Mouse (Mus musculus) embryonic facial prominence, embryonic 14.5 days (tissue): ENCODE results near the gene Lemd1. TPM values are rescaled to one million over a fixed set of nuclear protein-coding genes. Genes with fewer than 3 reads are reported as not detected.

Experiments
- ATAC-seq: fragments of 200-750 bp; cut with Nextera tagmentation; 2 replicates; pipeline ENCODE4 v1.8.0; 2017; ENCODE audit warnings: low read depth, moderate number of reproducible peaks, moderate TSS enrichment
- DNase-seq: peaks from one replicate; pipeline ENCODE4 v3.0.0-alpha.2; 2015; ENCODE audit warnings: low spot score
- H3K27ac ChIP-seq: fragments of 300-500 bp; sonication (generic); replicated peaks from 2 replicates; pipeline ENCODE4 v1.5.1; 2014; ENCODE audit warnings: low read depth, mild to moderate bottlenecking, low read length, moderate library complexity
- H3K27me3 ChIP-seq: fragments of 300-500 bp; sonication (generic); replicated peaks from 2 replicates; pipeline ENCODE4 v1.6.1; 2014; ENCODE audit warnings: low read length; ENCODE audit not compliant: control insufficient read depth, insufficient read depth
- H3K36me3 ChIP-seq: fragments of 300-500 bp; sonication (generic); 2 replicates; pipeline ENCODE4 v1.6.1; 2014; ENCODE audit warnings: low read length, mixed read lengths; ENCODE audit not compliant: control insufficient read depth, insufficient read depth
- H3K4me1 ChIP-seq: fragments of 300-500 bp; sonication (generic); 2 replicates; pipeline ENCODE4 v1.6.1; 2014; ENCODE audit warnings: antibody characterized with exemption, low read length; ENCODE audit not compliant: control insufficient read depth, insufficient read depth
- H3K4me2 ChIP-seq: fragments of 300-500 bp; sonication (generic); 2 replicates; pipeline ENCODE4 v1.6.1; 2014; ENCODE audit warnings: low read depth, mild to moderate bottlenecking, low read length, moderate library complexity, mixed read lengths
- H3K4me3 ChIP-seq: fragments of 300-500 bp; sonication (generic); 2 replicates; pipeline ENCODE4 v1.5.1; 2014; ENCODE audit warnings: low read depth, mild to moderate bottlenecking, low read length
- H3K9ac ChIP-seq: fragments of 300-500 bp; sonication (generic); 2 replicates; pipeline ENCODE4 v1.6.1; 2014; ENCODE audit warnings: low read depth, mild to moderate bottlenecking, low read length, moderate library complexity, mixed read lengths
- H3K9me3 ChIP-seq: fragments of 300-500 bp; sonication (generic); 2 replicates; pipeline ENCODE4 v1.6.1; 2016; ENCODE audit warnings: low read length; ENCODE audit not compliant: control insufficient read depth
- WGBS: fragments of 180-500 bp; shearing (Covaris S2); extraction: QIAGEN DNeasy Blood & Tissue Kit; methylation state at CpG from one replicate; pipeline ENCODE4 v1.1.7; 2014; 5-methylcytosine and 5-hydroxymethylcytosine counted together
- polyA plus RNA-seq: library from polyadenylated mRNA; unstranded; fragments of >200 nt; fragmentation: Nextera tagmentation; extraction: Ambion mirVana; gene quantifications from 2 replicates; pipeline ENCODE4 v1.2.1, GENCODE M21; 2014

Gene Lemd1
- polyA plus RNA-seq, 1 experiment from 2014 or later, result 0.46 TPM

- Histone ChIP-seq H3K27me3 (no peaks in the 10 kb centered on the region), H3K36me3 (no peaks in the 10 kb centered on the region), H3K4me3 (no peak overlapping the region), H3K9me3 (no peaks in the 10 kb centered on the region), H3K4me1 (no peaks in the 10 kb centered on the region), H3K27ac (no peak overlapping the region), H3K9ac (no peak overlapping the region), H3K4me2 (no peak overlapping the region)
- ATAC-seq (no peak), DNase-seq (no peak)
- WGBS, result 0% methylated on average over 1 of the region's 2 CpGs
Measured at GRCm38 (mm10) chr1:132171619-132172018, 19.6 kb upstream of the Lemd1 start.

GRCm38 (mm10) chr1:132186303-132186702 lies 4.9 kb upstream of the Lemd1 start:
- no peak overlapping the region for H3K4me3 ChIP-seq
- ATAC-seq (no peak), DNase-seq (no peak)
- H3K9ac ChIP-seq, result no peak overlapping the region
- H3K4me1 ChIP-seq, result peaks cover 8% of the 10 kb centered on the region
- no peak overlapping the region for H3K27ac ChIP-seq
- no peak overlapping the region for H3K4me2 ChIP-seq
- WGBS, result 82% methylated on average over 4 of the region's 4 CpGs
- H3K36me3 ChIP-seq, result no peaks in the 10 kb centered on the region
- peaks cover 36% of the 10 kb centered on the region for H3K27me3 ChIP-seq
- H3K9me3 ChIP-seq, result no peaks in the 10 kb centered on the region

- Histone ChIP-seq H3K9ac (no peak overlapping the region), H3K27me3 (peaks cover 59% of the 10 kb centered on the region), H3K4me1 (peaks cover 18% of the 10 kb centered on the region), H3K4me3 (no peak overlapping the region), H3K9me3 (no peaks in the 10 kb centered on the region), H3K4me2 (no peak overlapping the region), H3K36me3 (no peaks in the 10 kb centered on the region), H3K27ac (no peak overlapping the region)
- WGBS, result 33% methylated on average over 9 of the region's 9 CpGs
- peak; percentile 38 for DNase-seq
- no peak for ATAC-seq
Measured at GRCm38 (mm10) chr1:132188442-132189066, 2.7 kb upstream of the Lemd1 start.

- H3K27ac ChIP-seq, result no peak overlapping the region
- H3K9me3 ChIP-seq, result no peaks in the 10 kb centered on the region
- H3K9ac ChIP-seq, result no peak overlapping the region
- ATAC-seq (no peak), DNase-seq (no peak)
- no peak overlapping the region for H3K4me2 ChIP-seq
- H3K4me1 ChIP-seq, result peaks cover 18% of the 10 kb centered on the region
- 40% methylated on average over 4 of the region's 4 CpGs for WGBS
- no peaks in the 10 kb centered on the region for H3K36me3 ChIP-seq
- H3K4me3 ChIP-seq, result no peak overlapping the region
- peaks cover 63% of the 10 kb centered on the region for H3K27me3 ChIP-seq
Measured at GRCm38 (mm10) chr1:132189231-132189630, 2.0 kb upstream of the Lemd1 start.

GRCm38 (mm10) chr1:132190040-132190513 lies 1.2 kb upstream of the Lemd1 start:
- Histone ChIP-seq H3K4me1 (peaks cover 18% of the 10 kb centered on the region), H3K9me3 (no peaks in the 10 kb centered on the region), H3K9ac (peak overlapping the region; percentile 67), H3K36me3 (no peaks in the 10 kb centered on the region), H3K27ac (no peak overlapping the region; the same call in 1 of the 2 replicates), H3K4me3 (peak overlapping the region; percentile 62), H3K27me3 (peaks cover 65% of the 10 kb centered on the region), H3K4me2 (peak overlapping the region; percentile 96)
- peak; percentile 78 for ATAC-seq
- DNase-seq, result peak; percentile 72
- 1% methylated on average over 37 of the region's 50 CpGs for WGBS

GRCm38 (mm10) chr1:132190621-132191092 lies 574 bp upstream of the Lemd1 start:
- Histone ChIP-seq H3K4me2 (peak overlapping the region; percentile 96), H3K4me1 (peaks cover 18% of the 10 kb centered on the region), H3K9ac (peak overlapping the region; percentile 67), H3K9me3 (no peaks in the 10 kb centered on the region), H3K36me3 (no peaks in the 10 kb centered on the region), H3K4me3 (peak overlapping the region; percentile 62), H3K27ac (no peak overlapping the region; the same call in 1 of the 2 replicates), H3K27me3 (peaks cover 69% of the 10 kb centered on the region)
- WGBS, result 1% methylated on average over 17 of the region's 62 CpGs
- ATAC-seq, result no peak
- peak; percentile 34 for DNase-seq

- no peaks in the 10 kb centered on the region for H3K36me3 ChIP-seq
- H3K27ac ChIP-seq, result no peak overlapping the region
- H3K4me2 ChIP-seq, result peak overlapping the region; percentile 96
- H3K4me3 ChIP-seq, result peak overlapping the region; percentile 62
- H3K27me3 ChIP-seq, result peaks cover 72% of the 10 kb centered on the region
- peak overlapping the region; percentile 67; the same call in 1 of the 2 replicates for H3K9ac ChIP-seq
- no peaks in the 10 kb centered on the region for H3K9me3 ChIP-seq
- peak; percentile 50 for DNase-seq
- peaks cover 27% of the 10 kb centered on the region for H3K4me1 ChIP-seq
- peak; percentile 37 for ATAC-seq
- WGBS, result 7% methylated on average over 16 of the region's 16 CpGs
Measured at GRCm38 (mm10) chr1:132191786-132192680, 802 bp downstream of the Lemd1 start.

- H3K9me3 ChIP-seq, result no peaks in the 10 kb centered on the region
- DNase-seq, result no peak
- no peak overlapping the region for H3K9ac ChIP-seq
- no peak overlapping the region for H3K27ac ChIP-seq
- H3K4me1 ChIP-seq, result peaks cover 27% of the 10 kb centered on the region
- no peak for ATAC-seq
- H3K4me3 ChIP-seq, result no peak overlapping the region
- H3K27me3 ChIP-seq, result peaks cover 66% of the 10 kb centered on the region
- WGBS, result 55% methylated on average over 3 of the region's 3 CpGs
- no peaks in the 10 kb centered on the region for H3K36me3 ChIP-seq
- no peak overlapping the region for H3K4me2 ChIP-seq
Measured at GRCm38 (mm10) chr1:132193806-132194205, 2.6 kb downstream of the Lemd1 start.
